Mouse (Mus musculus) layer of hippocampus, postnatal 14 days (tissue): ENCODE results near the gene Mcam. TPM values are rescaled to one million over a fixed set of nuclear protein-coding genes. Genes with fewer than 3 reads are reported as not detected.

Experiments used
- DNase-seq, 2 experiments: peaks; one replicate each; pipeline ENCODE4 v3.0.0; 2021 to 2022; ENCODE audit warnings: low spot score in 2 of 2, mixed read lengths in 1 of 2
- long read RNA-seq, 2 experiments: library from polyadenylated mRNA; stranded (forward); transcript quantifications; one replicate each; pipeline ENCODE4 v2.0.0; 2021
- total RNA-seq, 2 experiments: library from RNA; stranded (reverse); gene quantifications; 2 replicates each; pipeline ENCODE4 v1.2.3; 2021

Gene Mcam
- 10 to 100 TPM; 24.5 to 27.8 TPM for total RNA-seq
- long read RNA-seq, experiment 1, partial matches to known transcripts: 1 of 2 reads
- long read RNA-seq, experiment 1, other reads (novel, unspliced or antisense): 0 of 2 reads
- long read RNA-seq, experiment 2, partial matches to known transcripts: 0 of 4 reads
- long read RNA-seq, experiment 2, other reads (novel, unspliced or antisense): 0 of 4 reads

DNA sequence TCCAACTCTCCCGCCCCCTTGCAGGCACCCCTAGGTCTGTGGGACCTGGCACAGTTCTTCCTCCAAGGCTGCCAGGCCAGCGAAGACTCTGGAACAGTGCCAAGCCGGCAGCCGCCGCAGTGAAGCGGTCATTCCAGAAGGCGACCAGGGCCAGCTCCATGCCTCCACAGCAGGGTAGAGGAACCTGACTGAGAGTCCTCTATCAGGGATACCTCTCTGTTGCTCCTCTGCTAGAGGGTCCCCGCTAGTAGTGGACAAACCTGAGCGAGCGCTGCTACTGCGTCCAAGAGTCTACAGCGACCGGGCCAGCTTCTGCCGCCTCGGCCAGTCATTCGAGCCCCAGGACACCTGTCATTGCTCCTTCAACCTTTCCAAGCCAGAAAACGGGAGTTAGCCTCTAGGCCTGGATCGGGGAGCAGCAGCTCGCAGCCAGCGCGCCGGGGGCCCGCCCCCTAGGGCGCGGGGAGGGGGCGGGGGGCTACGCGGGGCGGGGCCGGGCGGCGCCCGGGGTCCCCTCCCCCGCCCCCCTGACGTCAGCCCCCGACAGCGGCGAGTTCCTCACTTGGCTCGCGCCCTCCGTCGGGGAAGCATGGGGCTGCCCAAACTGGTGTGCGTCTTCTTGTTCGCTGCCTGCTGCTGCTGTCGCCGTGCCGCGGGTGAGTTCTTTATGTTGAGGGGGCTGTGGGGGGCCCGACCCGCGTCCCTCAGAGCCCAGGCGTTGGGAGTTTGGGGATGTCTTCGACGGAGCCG lies at the start of gene Mcam:
Gene Mcam (plus strand): TSS at position 369 of the 750 bp plus-strand sequence.
- peak in 1 of 2 experiments; percentile 54 for DNase-seq

DNA sequence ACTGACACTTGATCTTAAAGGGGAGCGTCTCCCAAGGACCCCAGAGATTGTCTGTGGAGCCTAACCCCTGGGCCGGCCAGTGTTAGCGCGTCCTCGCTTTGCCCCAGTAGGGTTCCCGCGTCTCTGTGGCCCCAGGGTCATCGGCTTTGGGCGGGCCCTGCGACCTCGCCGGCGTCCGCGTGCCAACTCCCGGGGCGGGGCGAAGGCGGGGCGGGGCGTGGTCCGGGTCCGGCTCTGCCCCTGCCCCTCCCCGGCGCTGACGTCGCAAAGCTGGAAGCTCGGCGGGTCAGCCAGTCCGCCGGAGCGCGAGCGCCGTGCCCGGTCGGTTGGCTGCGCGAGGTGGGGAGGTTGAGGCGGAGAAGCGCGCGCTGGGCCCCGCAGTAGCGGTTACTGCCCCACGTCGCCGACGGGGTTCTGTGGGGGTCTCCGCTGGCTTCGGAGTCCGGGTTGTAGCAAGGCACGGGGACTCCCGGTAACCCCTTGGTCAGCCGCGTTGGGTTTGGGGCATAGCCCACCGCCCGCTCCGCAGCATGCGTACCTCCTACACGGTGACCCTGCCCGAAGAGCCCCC lies 49.5 kb upstream of the Mcam start:
- DNase-seq: peak; percentile 86 to 89

DNA sequence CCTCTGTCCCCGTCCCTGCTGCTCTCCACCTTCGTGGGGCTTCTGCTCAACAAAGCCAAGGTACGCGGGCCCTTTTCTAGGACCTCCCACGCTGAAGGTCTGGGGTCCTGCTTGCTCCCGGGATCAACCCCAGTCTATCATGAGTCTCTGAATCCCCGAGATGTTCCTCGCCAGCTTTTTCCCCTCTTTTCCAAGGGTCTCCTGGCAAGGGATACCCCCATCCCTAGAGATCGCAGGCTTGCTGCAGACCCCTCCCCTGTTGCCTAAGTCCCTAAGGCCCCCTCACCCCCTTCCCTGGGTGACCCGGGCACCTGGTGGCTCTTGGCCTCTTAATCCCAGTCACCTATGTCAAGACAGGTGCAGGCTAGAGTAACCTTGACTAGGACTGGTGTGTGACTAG lies 49.0 kb upstream of the Mcam start:
- DNase-seq: no peak

DNA sequence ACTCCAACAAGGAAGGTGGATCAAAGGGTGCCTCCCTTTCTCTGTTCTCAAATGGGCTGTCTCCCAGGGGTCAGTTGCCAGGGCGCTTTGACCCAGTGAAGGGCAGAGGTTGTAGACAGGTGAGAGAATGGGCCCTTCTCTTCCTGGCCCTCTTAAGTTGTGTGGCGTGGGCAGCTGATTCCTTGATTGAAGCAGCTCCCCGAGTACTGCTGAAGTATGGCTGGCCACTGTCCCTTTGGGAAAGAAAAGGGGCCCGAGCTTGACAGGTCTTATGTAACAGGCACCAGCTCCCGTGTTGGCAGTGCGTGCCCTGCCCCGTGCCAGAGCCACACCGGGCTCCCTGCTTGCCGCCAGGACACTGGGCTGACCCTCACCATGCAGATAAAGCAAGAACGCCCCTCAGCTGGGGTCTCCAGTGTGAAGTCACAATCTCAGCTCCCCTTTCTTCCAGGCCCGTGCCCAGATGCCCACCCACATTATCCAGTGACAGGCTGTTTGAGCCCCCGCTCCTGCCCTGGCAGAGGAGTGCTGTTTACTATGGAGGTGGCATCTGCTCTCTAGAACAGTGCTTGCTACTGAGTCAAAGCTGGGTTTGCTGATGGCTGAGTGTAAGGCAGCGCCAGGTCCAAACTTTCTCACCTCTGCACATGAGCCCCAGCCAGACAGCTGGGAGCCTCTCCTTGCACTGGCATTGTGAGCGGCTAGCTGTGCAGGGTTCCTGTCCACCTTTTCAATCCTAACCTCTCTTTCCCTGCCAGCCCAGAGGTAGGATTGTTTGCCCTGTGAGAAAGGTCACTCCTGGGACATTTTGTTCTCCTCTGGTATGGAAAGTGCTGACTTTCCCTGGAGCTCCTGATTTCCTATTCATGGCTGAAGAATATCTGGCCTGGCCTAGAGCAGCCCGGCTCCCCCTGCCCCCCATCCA lies 48.3 kb upstream of the Mcam start:
- peak; percentile 72 to 74 for DNase-seq

DNA sequence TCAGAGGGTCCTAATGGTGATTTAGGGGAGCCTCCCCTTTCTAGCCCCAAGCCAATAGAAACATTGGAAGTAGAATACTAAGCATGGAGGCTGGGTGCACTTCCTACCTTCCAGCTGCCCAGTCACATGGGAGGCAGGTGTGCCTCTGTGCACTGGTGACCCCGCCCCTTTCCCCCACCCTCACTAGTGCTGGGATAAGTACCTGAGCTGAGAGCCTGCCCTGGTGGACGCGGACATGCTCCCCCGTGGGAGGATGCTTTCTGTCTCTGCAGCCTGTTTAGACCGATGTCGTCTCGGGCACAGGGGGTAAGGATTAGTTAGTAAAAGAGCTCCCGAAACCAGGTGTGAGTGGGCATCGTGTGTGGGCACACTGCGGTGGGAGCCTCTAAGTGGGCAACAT lies 47.3 kb upstream of the Mcam start:
- no peak for DNase-seq

DNA sequence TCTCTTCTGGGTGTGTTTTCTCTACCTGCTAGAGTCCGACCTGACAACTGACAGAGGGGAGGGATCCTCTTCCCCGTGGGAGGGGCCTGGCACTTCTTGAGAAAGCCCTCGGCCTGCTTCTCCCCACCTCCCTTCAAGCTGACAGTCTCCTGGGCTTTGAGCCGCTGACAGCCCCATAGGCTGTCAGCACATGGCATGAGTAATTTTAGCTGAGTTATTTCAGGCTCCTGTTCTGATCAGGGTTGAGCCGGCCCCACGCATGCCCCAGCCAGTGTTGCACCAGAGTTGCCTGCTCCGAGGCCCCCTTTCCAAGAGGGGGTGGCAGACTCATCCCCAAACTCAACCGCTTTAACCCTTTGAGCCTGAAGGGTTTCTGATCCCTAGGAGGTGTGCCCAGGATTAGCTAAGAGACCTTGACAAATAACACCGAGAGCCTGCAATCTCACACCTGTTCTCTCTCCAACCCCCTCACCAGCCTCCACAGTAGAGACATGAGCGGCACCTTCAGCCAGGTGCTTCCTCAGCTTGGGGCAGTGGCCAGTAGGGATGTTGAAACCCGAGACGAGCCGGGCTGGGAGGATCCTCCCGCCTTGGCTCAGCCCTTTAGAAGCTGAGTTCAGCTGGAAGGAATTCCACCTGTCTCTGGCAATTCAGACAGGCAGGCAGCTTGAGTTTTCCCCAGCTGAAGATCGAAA lies 46.4 kb upstream of the Mcam start:
- DNase-seq: peak in 1 of 2 experiments; percentile 54

DNA sequence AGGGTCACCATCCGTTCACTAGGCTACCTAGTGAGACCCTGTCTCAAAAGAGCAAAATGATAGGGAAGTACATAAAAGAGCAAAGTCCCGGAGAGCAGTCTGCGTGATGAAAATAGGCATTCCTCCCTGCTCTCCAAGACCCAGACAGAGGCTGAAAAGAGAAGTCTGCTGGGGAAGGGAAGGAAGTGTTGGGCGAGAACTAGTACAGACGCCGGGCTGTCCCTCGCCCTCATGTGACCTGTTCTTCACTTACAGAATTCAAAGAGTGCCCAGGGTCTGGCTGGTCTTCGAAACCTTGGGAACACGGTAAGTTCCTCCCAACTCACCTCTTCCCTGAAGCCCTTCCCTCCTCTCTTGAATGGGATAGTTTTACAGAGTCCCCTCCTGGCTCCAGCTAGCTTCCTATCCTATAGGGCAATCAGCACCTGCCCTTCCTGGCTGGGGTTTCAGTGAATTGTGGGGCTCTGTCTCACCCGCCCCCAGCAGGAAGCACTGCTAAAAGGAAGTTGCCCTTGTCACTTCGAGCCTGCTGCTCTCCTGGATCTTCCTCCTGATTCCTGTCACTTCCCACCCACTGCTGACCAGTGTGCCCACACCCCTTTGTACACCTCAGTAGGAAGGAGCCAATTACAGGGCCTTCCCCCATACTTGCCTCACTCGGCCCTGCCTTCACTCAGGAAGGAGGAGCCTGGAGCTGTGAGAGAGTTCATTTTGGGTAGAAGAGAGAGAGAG lies 45.2 kb upstream of the Mcam start:
- DNase-seq: no peak

DNA sequence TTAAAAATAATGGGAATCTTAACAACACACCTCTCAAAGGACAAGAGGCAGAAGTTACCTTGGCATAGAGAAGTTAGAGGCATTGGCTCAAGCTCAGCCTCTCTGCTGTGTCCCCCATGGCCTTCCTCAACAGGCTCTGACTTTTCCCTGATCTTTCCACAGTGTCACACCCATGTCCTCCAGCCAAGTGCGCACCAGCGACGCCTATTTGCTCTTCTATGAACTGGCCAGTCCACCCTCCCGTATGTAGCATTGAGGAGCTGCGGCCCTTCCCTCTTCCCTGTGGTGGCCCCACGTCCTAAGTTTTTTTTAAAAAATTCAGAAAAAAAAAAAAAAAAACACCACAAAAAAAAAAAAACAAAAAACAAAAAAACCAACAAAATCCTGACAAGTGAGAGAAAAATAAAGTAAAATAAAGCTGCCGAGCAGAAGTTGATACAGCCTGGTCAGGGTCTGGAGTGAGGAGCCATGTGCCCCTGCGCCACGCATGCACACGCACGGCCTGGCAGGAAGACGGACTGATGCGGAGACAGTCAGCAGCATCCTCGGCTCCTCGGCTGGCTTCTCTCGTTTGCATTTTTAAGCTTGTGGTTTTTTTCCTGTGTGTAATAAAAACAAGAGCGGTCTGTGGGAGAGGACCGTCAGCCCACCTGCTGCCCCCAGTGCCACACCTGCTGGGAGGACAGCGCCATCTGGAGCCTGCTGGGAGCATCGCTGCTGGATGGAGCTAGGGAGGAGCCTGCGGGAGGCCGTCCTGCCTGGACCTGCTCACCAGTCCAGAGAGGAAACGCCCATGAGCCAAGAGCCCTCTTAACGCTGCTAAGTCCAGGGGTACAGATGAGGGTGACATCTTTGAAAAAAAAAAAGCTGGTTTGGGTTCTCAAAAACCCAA lies 40.4 kb upstream of the Mcam start:
- DNase-seq: peak; percentile 77 to 78

DNA sequence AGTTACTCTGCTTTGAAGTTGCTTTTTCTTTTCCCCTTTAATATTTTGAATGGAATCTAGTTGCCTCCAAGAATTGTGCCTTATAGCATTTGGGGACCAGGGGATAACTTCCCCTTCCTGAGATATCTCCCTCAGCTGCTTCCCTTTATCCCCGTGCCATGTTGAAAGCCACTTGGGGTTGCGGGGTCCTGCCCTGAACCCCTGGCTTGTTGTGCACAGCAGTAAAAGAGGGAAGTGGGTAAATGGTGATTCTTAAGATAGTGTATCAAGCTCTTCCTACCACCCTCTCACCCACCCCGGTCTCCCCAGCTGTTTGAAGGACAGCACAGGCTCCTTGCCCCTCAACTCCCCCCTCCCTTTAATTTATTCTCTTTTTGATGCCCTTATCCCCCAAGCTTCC lies 39.5 kb upstream of the Mcam start:
- no peak for DNase-seq

DNA sequence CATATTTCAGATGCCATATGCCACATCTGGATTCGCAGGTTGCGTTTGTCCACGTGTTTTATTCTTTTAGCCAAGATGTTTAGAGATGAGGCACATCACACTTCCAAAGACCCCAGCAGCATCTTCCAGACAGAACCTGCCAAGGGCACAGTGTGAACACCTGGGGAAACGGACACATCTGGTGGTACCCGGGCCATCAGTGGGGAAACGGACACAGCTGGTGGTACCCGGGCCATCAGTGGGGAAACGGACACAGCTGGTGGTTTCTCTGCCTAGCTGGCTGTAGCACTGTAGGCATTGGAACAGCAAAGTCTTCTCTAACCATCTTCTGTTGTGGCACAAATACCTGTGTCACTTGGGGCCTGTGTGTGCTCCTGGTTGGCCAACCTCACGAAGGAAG lies 38.5 kb upstream of the Mcam start:
- no peak for DNase-seq

DNA sequence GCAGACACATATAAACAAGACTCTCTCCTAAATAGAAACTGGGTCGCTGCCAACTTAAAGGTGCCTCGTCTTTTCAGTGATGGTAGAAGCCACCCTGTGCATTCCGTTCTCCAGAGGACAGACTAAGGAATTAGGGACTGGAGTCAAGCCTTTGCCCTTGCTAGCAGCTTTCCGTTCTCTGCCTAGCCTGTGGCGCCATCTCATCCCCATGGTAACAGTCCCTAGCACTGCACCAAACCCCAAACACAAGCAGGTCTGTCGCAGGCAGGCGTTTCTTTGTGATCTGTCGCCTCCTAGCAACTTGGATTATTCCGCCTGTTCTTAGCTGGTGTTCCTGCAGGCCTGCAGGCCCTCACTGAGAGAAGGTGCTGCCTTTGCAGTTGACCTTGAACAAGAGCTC lies 37.7 kb upstream of the Mcam start:
- DNase-seq: peak; percentile 65

DNA sequence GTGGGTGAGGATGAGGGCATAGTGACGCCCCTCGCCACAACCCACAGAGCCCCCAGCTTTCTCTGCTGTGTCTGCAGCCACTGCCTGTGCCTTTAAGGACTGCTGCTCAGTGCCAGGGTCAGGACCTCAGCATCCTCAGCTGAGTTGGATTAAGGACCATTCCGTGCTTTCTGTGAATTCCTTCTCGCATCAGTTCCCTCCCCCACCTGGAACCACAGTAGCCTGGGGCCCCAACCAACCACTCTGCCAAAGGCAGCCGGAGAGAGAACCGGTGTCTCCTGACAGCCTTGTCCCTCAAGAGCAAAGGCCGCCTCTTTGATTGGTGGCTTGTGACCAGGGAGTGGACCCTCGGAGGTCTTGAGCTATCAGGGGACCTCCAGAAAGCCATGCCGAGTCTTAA lies 32.8 kb upstream of the Mcam start, which contains the start of gene Mfrp:
Gene Mfrp (plus strand): TSS at position 240 of the 400 bp plus-strand sequence.
- no peak for DNase-seq

DNA sequence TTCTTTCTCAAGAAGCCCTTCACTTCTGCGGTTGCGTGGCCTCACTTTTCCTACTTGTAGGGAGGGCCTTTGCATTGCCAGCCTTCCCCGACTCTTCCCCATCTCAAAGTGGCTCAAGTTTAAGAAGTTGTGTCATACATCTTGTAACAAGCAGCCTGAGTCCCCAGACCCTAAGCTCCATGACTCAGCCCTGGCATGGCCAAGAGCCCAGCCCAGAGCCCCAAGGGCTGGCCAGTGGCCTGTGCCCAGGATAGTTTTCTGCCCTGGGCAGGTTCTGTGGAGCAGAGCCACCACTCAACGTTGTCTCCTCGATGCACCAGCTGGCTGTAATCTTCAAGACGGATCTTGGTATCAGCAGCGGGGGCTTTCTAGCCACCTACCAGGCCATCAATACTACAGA lies 29.4 kb upstream of the Mcam start:
- DNase-seq: no peak

DNA sequence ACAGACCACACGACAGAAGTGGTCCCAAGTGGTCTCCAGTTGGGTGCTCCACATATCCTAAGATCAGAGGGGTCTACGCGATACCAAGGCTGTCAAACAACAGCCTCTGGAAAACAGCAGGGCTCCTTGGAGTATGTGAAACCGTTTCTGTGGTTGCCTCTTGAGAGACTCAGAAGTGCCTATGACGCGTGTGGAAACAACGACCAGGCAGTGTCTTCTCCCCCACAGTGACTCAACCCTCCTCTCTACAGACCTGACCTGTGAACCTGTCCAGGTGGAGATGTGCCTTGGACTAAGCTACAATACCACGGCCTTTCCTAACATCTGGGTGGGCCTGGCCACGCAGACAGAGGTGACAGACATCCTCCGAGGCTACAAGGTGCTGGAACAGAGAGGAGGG lies 28.5 kb upstream of the Mcam start:
- no peak for DNase-seq

DNA sequence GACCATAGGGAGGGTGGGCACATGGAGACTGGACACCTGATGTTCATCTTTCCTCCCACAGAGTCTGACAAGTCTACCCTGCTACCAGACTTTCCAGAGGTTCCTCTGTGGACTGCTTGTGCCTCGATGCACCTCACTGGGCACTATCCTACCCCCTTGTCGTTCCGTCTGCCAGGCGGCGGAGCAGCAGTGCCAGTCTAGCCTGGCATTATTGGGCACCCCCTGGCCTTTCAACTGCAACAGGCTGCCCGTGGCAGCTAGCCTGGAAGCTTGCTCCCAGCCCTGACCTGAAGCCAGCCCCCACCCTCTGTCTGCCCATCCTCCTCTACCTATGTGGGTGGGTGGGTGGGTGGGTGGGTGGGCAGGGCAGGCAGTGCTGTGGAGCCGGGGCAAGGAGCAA lies 28.1 kb upstream of the Mcam start:
- no peak for DNase-seq

DNA sequence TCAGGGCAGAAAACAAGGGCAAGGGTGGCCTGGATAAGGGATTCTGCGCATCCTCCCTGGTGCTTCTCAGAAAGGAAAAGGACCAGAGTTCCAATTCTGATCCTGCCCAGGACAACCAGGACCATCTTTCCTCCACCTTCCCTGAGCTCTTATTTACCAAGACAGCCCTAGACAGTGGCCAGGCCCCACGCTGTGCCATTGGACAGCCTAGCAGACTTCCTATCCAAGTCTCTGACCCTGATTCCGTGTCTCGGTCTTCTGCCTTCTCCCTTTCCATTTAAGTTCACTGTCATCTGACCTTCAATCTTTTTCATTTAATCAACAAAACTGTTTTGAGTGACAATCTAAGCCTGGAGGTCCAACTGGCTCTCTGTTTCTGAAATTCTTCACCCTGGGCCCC lies 27.7 kb upstream of the Mcam start:
- no peak for DNase-seq

DNA sequence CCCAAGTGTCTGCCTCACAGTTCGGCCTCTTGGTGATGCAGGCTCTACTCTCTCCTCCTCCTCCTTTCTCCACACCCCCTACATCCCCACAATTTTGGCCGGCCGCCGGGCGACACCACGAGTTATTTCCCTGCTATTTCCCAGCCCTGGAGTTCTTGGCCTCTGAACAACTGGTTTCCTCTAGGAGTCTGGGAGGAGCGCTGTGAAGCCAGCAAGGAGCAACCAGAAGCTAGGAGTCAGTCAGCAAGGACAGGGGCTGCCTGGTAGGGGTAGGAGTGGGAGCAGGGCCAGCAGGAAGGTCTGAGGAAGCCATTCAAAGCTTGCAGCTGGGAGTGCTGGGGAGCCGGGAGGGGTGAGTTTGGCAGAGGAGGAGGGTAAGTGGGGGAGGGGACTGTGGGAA lies 27.2 kb upstream of the Mcam start, which contains the start of gene C1qtnf5:
Gene C1qtnf5 (plus strand): TSS at position 136 of the 400 bp plus-strand sequence.
- DNase-seq: peak; percentile 68 to 86

DNA sequence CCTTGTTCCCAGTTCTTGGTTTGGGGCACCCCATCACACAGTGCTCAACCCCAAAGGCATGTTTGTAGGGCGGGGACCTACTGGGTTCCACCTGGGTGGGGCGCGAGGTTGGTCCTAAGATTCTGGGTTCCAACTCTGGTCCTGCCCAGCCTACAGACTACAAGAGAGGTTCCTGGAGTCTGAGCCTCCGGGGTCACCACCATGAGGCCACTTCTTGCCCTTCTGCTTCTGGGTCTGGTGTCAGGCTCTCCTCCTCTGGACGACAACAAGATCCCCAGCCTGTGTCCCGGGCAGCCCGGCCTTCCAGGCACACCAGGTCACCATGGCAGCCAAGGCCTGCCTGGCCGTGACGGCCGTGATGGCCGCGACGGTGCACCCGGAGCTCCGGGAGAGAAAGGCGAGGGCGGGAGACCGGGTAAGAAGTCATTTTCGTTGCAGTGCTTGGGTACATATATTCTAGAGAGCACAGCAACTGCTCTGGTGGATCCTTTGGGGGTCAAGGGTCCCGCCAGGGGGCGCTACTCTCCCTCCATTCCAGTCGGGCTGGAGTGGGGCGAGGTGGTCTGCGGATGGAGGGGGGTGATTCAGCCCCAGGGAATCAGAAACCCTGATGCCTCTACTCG lies 26.6 kb upstream of the Mcam start:
- DNase-seq: no peak
